Mouse (Mus musculus): ENCODE results near the gene Cpm.

- TF ChIP-seq CTCF (conservative IDR thresholded peaks at IDR 0.05 in 1 of 2, IDR thresholded peaks at IDR 0.05 in 1 of 2; ENCODE audit: low read depth in 2 of 2, low read length in 2 of 2) (no peak), ETS1 (conservative IDR thresholded peaks at IDR 0.05; ENCODE audit: low read depth, low read length) (no peak)
Measured at GRCm38 (mm10) chr10:117650042-117650655, 20.8 kb downstream of the Cpm start.
